ENCODE assay signal across 8 mouse cellular contexts in the genomic region with DNA sequence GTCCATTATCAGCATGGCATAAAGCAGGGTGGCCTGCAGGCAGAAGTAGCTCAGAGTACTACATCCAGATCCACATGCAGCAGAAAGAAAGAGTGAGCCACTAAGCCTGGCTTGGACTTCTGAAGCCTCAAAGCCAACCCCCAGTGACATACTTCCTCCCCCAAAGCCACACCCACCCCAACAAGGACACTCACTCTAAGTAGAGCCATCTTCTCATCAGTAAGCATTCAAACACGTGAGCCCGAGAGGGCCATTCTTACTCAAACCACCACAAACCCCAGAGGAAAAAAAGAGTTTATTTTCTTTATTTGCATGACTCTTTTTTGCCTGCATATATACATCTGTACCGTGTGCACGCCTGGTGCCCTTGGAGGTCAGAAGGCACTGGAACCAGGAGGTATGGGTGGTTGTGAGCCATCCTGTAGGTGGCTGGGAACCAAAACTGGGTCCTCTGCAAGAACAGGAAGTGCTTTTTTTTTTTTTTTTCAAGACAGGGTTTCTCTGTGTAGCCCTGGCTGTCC. TPM values are rescaled to one million over a fixed set of nuclear protein-coding genes. Genes with fewer than 3 reads are reported as not detected.
DNase-seq lines count a peak whose midpoint lies in the region; ATAC-seq and TF ChIP-seq lines count a peak whose summit lies in the region.

No protein-coding gene starts in this region.

- peak overlapping the region; percentile 88 to 94 for H3K4me3 ChIP-seq in heart, embryonic 14.5 days (ENCODE audit: control insufficient read depth in 1 of 2, insufficient read depth in 1 of 2, low read depth in 1 of 2, low read length in 2 of 2)
- H3K4me3 ChIP-seq in forebrain, embryonic 14.5 days (ENCODE audit: low read depth, low read length), result peak overlapping the region; percentile 88
- peak overlapping the region; percentile 79 for H3K4me3 ChIP-seq in limb, embryonic 12.5 days (replicated peaks)
- H3K4me3 ChIP-seq in myocyte, result peak overlapping the region; percentile 77

- peak overlapping the region; percentile 97 for H3K9ac ChIP-seq in heart, embryonic 14.5 days (ENCODE audit: low read length)
- H3K9ac ChIP-seq in forebrain, embryonic 14.5 days (ENCODE audit: low read length), result peak overlapping the region; percentile 99
- peak overlapping the region; percentile 94; the same call in 1 of the 2 replicates for H3K9ac ChIP-seq in limb, embryonic 12.5 days (replicated peaks)

- peak overlapping the region; percentile 89 for H3K4me2 ChIP-seq in heart, embryonic 14.5 days (ENCODE audit: low read length)
- peak overlapping the region; percentile 96 for H3K4me2 ChIP-seq in forebrain, embryonic 14.5 days (ENCODE audit: low read length)
- H3K4me2 ChIP-seq in limb, embryonic 12.5 days, result peak overlapping the region; percentile 79
- peak overlapping the region; percentile 69 for H3K4me2 ChIP-seq in myocyte (ENCODE audit: low read depth)

- H3ac ChIP-seq in myocyte (ENCODE audit: control insufficient read depth, insufficient read length), result peak overlapping the region; percentile 87

- 34% methylated on average over 4 of the region's 4 CpGs for WGBS in heart, embryonic 14.5 days
- 42% methylated on average over 4 of the region's 4 CpGs for WGBS in forebrain, embryonic 14.5 days
- 46% methylated on average over 4 of the region's 4 CpGs for WGBS in limb, embryonic 12.5 days

- DNase-seq in heart, adult 9 months (ENCODE audit: low spot score in 2 of 2), result no peak
- peak; percentile 62 for DNase-seq in NIH3T3 (ENCODE audit: low read depth)
- DNase-seq in forebrain, embryonic 14.5 days (ENCODE audit: low spot score), result peak; percentile 2
- DNase-seq in left cerebral cortex, adult 9 months (ENCODE audit: low spot score in 2 of 2), result no peak
- no peak for DNase-seq in cerebellum, adult 8-10 months

- ATAC-seq in heart, embryonic 14.5 days (ENCODE audit: insufficient number of reproducible peaks, insufficient read depth, low FRiP score, low read depth), result 0 out of 2 replicates have a peak, but pooled peaks have one; percentile 2
- peak; percentile 42 for ATAC-seq in forebrain, embryonic 14.5 days
- ATAC-seq in limb, embryonic 12.5 days (ENCODE audit: insufficient number of reproducible peaks, insufficient read depth, low FRiP score, low TSS enrichment, low read depth), result peak; percentile 44

- no peaks in the 10 kb centered on the region for H3K36me3 ChIP-seq in heart, embryonic 14.5 days (ENCODE audit: control insufficient read depth, insufficient read depth, low read length)
- H3K36me3 ChIP-seq in forebrain, embryonic 14.5 days (ENCODE audit: control insufficient read depth, insufficient read depth, low read length), result no peaks in the 10 kb centered on the region
- 0 out of 2 replicates have a peak, but pooled peaks cover 5% of the 10 kb centered on the region for H3K36me3 ChIP-seq in limb, embryonic 12.5 days
- H3K36me3 ChIP-seq in myocyte (ENCODE audit: control insufficient read depth, insufficient read depth), result no peaks in the 10 kb centered on the region

- TF ChIP-seq POLR2A in myocyte (IDR thresholded peaks at IDR 0.05; ENCODE audit: insufficient read length, low read depth), result no peak

- H3K27ac ChIP-seq in heart, embryonic 14.5 days (replicated peaks in 1 of 2; ENCODE audit: control insufficient read depth in 1 of 2, insufficient read depth in 1 of 2, low read depth in 2 of 2, low read length in 2 of 2), result peak overlapping the region; percentile 65 to 91
- peak overlapping the region; percentile 39; the same call in 1 of the 2 replicates for H3K27ac ChIP-seq in forebrain, embryonic 14.5 days (ENCODE audit: low read depth, low read length)
- no peak overlapping the region for H3K27ac ChIP-seq in limb, embryonic 12.5 days

- no peaks in the 10 kb centered on the region for H3K9me3 ChIP-seq in heart, embryonic 14.5 days (ENCODE audit: control insufficient read depth, low read length)
- H3K9me3 ChIP-seq in forebrain, embryonic 14.5 days (replicated peaks; ENCODE audit: control insufficient read depth, low read length), result no peaks in the 10 kb centered on the region
- H3K9me3 ChIP-seq in limb, embryonic 12.5 days, result no peaks in the 10 kb centered on the region

- H3K27me3 ChIP-seq in heart, embryonic 14.5 days (ENCODE audit: control insufficient read depth, insufficient read depth, low read length), result no peaks in the 10 kb centered on the region
- H3K27me3 ChIP-seq in forebrain, embryonic 14.5 days (replicated peaks; ENCODE audit: control insufficient read depth, insufficient read depth, low read length), result no peaks in the 10 kb centered on the region
- no peaks in the 10 kb centered on the region for H3K27me3 ChIP-seq in limb, embryonic 12.5 days
- no peaks in the 10 kb centered on the region for H3K27me3 ChIP-seq in myocyte (ENCODE audit: control insufficient read depth, insufficient read depth, insufficient read length)

- H3K4me1 ChIP-seq in heart, embryonic 14.5 days (ENCODE audit: control insufficient read depth in 2 of 2, insufficient read depth in 2 of 2, low read length in 2 of 2), result peaks cover 6 to 16% of the 10 kb centered on the region in 2 experiments
- H3K4me1 ChIP-seq in forebrain, embryonic 14.5 days (ENCODE audit: control insufficient read depth, insufficient read depth, low read length), result peaks cover 14% of the 10 kb centered on the region
- H3K4me1 ChIP-seq in limb, embryonic 12.5 days (replicated peaks), result peaks cover 20% of the 10 kb centered on the region

- H3K79me2 ChIP-seq in myocyte (ENCODE audit: control insufficient read depth, insufficient read depth), result peaks cover 42% of the 10 kb centered on the region

TF ChIP-seq in myocyte, 11 proteins besides CTCF, POLR2A, EP300 and RAD21:
- TF ChIP-seq MYOG (IDR thresholded peaks at IDR 0.05; ENCODE audit: control insufficient read depth in 1 of 3, insufficient read depth in 1 of 3, insufficient read length in 2 of 3, low read depth in 2 of 3), result no peak
- TF ChIP-seq TCF12 (IDR thresholded peaks at IDR 0.05; ENCODE audit: insufficient read depth, poor library complexity, severe bottlenecking), result no peak
- TF ChIP-seq USF1 (IDR thresholded peaks at IDR 0.05; ENCODE audit: low read depth), result peak; percentile 8

RNA-seq across cellular contexts. Expression of a gene that starts 0.5 kb away (rescaled TPM):
- polyA plus RNA-seq in heart, embryonic 14.5 days (2014; fragmentation: Nextera tagmentation; extraction: Ambion mirVana), result 124 and 147 TPM in 2 replicates
- polyA plus RNA-seq in forebrain, embryonic 14.5 days (2014; fragmentation: Nextera tagmentation; extraction: Ambion mirVana), result 137 and 145 TPM in 2 replicates
- 69.5 and 76.8 TPM in 2 replicates for polyA plus RNA-seq in limb, embryonic 12.5 days (2016; fragmentation: Nextera tagmentation; extraction: Ambion mirVana)
- 20.2 TPM for polyA plus RNA-seq in myocyte (2012; fragmentation: generic; extraction: Trizol)

RNA-seq across cellular contexts. Expression of a gene that starts 17.4 kb away (rescaled TPM):
- 0.55 TPM in 1 of 2 replicates, not detected in the other for polyA plus RNA-seq in heart, embryonic 14.5 days (2014; fragmentation: Nextera tagmentation; extraction: Ambion mirVana)
- not detected in 2 replicates for polyA plus RNA-seq in forebrain, embryonic 14.5 days (2014; fragmentation: Nextera tagmentation; extraction: Ambion mirVana)
- not detected in 2 replicates for polyA plus RNA-seq in limb, embryonic 12.5 days (2016; fragmentation: Nextera tagmentation; extraction: Ambion mirVana)
- not detected for polyA plus RNA-seq in myocyte (2012; fragmentation: generic; extraction: Trizol)

RNA-seq across cellular contexts. Expression of a gene that starts 42.5 kb away (rescaled TPM):
- polyA plus RNA-seq in heart, embryonic 14.5 days (2014; fragmentation: Nextera tagmentation; extraction: Ambion mirVana), result 317 and 326 TPM in 2 replicates
- 258 and 290 TPM in 2 replicates for polyA plus RNA-seq in forebrain, embryonic 14.5 days (2014; fragmentation: Nextera tagmentation; extraction: Ambion mirVana)
- polyA plus RNA-seq in limb, embryonic 12.5 days (2016; fragmentation: Nextera tagmentation; extraction: Ambion mirVana), result 272 and 281 TPM in 2 replicates
- polyA plus RNA-seq in myocyte (2012; fragmentation: generic; extraction: Trizol), result 242 TPM

RNA-seq across cellular contexts. Expression of a gene that starts 42.5 kb away (rescaled TPM):
- 30.2 and 34.6 TPM in 2 replicates for polyA plus RNA-seq in heart, embryonic 14.5 days (2014; fragmentation: Nextera tagmentation; extraction: Ambion mirVana)
- 41.0 and 43.2 TPM in 2 replicates for polyA plus RNA-seq in forebrain, embryonic 14.5 days (2014; fragmentation: Nextera tagmentation; extraction: Ambion mirVana)
- 64.4 and 65.8 TPM in 2 replicates for polyA plus RNA-seq in limb, embryonic 12.5 days (2016; fragmentation: Nextera tagmentation; extraction: Ambion mirVana)
- 10.5 TPM for polyA plus RNA-seq in myocyte (2012; fragmentation: generic; extraction: Trizol)

Comparison
In these comparisons a context has a peak if more than half of its experiments do, and no peak if none do; other contexts are left out.
1. DNase-seq: peak in NIH3T3 (single experiment) and forebrain, embryonic 14.5 days (single experiment); none in heart, adult 9 months (0 of 2), left cerebral cortex, adult 9 months (0 of 2) and cerebellum, adult 8-10 months (single experiment).
2. Peak in every context shown above with its lines, with median percentiles within 50 percentile points of each other: ATAC-seq, H3K4me2 ChIP-seq, H3K4me3 ChIP-seq and H3K9ac ChIP-seq.